Mouse (Mus musculus): ENCODE measurements around the gene Prss8. TPM values are rescaled to one million over a fixed set of nuclear protein-coding genes. Genes with fewer than 3 reads are reported as not detected.

The Prss8 gene
- total RNA-seq, 1 experiment from 2014 or later: not detected

GRCm38 (mm10) chr7:127931351-127932135, 1.6 kb upstream of the Prss8 start:
- 0 out of 2 replicates have a peak, but pooled peaks have one; percentile 4 for ATAC-seq (replicated peaks; ENCODE audit: low read depth, poor library complexity, severe bottlenecking)

GRCm38 (mm10) chr7:127930636-127931035, 732 bp upstream of the Prss8 start:
- ATAC-seq (replicated peaks; ENCODE audit: low read depth, poor library complexity, severe bottlenecking): no peak

GRCm38 (mm10) chr7:127928596-127928995, 1.3 kb downstream of the Prss8 start:
- ATAC-seq (replicated peaks; ENCODE audit: low read depth, poor library complexity, severe bottlenecking): no peak

- no peak for ATAC-seq (replicated peaks; ENCODE audit: low read depth, poor library complexity, severe bottlenecking)
Observed at GRCm38 (mm10) chr7:127927726-127928125, 2.2 kb downstream of the Prss8 start.

- no peak for ATAC-seq (replicated peaks; ENCODE audit: low read depth, poor library complexity, severe bottlenecking)
Observed at GRCm38 (mm10) chr7:127926846-127927245, 3.1 kb downstream of the Prss8 start.

GRCm38 (mm10) chr7:127926066-127926465, 3.8 kb downstream of the Prss8 start:
- ATAC-seq (replicated peaks; ENCODE audit: low read depth, poor library complexity, severe bottlenecking): no peak

- ATAC-seq (replicated peaks; ENCODE audit: low read depth, poor library complexity, severe bottlenecking): no peak
Observed at GRCm38 (mm10) chr7:127925252-127925651, 4.7 kb downstream of the Prss8 start.

GRCm38 (mm10) chr7:127923714-127924113, 6.2 kb downstream of the Prss8 start:
- no peak for ATAC-seq (replicated peaks; ENCODE audit: low read depth, poor library complexity, severe bottlenecking)

- ATAC-seq (replicated peaks; ENCODE audit: low read depth, poor library complexity, severe bottlenecking): peak; percentile 73
Observed at GRCm38 (mm10) chr7:127922451-127923275, 7.2 kb downstream of the Prss8 start.

GRCm38 (mm10) chr7:127921516-127921915, 8.4 kb downstream of the Prss8 start:
- no peak for ATAC-seq (replicated peaks; ENCODE audit: low read depth, poor library complexity, severe bottlenecking)

- peak; percentile 35 for ATAC-seq (replicated peaks; ENCODE audit: low read depth, poor library complexity, severe bottlenecking)
Observed at GRCm38 (mm10) chr7:127919290-127919689, 10.6 kb downstream of the Prss8 start.

- no peak for ATAC-seq (replicated peaks; ENCODE audit: low read depth, poor library complexity, severe bottlenecking)
Observed at GRCm38 (mm10) chr7:127918203-127918602, 11.7 kb downstream of the Prss8 start.

GRCm38 (mm10) chr7:127915293-127915692, 14.6 kb downstream of the Prss8 start:
- no peak for ATAC-seq (replicated peaks; ENCODE audit: low read depth, poor library complexity, severe bottlenecking)

- ATAC-seq (replicated peaks; ENCODE audit: low read depth, poor library complexity, severe bottlenecking): no peak
Observed at GRCm38 (mm10) chr7:127912938-127913337, 17.0 kb downstream of the Prss8 start.

GRCm38 (mm10) chr7:127912190-127912871, 17.6 kb downstream of the Prss8 start, which contains the start of gene Kat8:
TSS of gene Kat8 (plus strand) at chr7:127912516.
- ATAC-seq (replicated peaks; ENCODE audit: low read depth, poor library complexity, severe bottlenecking): peak; percentile 99

GRCm38 (mm10) chr7:127908656-127909055, 21.2 kb downstream of the Prss8 start:
- ATAC-seq (replicated peaks; ENCODE audit: low read depth, poor library complexity, severe bottlenecking): no peak

GRCm38 (mm10) chr7:127907939-127908338, 22.0 kb downstream of the Prss8 start:
- ATAC-seq (replicated peaks; ENCODE audit: low read depth, poor library complexity, severe bottlenecking): no peak

GRCm38 (mm10) chr7:127903971-127904796, 25.7 kb downstream of the Prss8 start, which contains the start of gene Bckdk:
TSS of gene Bckdk (plus strand) at chr7:127904082.
- ATAC-seq (replicated peaks; ENCODE audit: low read depth, poor library complexity, severe bottlenecking): peak; percentile 89

- no peak for ATAC-seq (replicated peaks; ENCODE audit: low read depth, poor library complexity, severe bottlenecking)
Observed at GRCm38 (mm10) chr7:127901772-127902171, 28.1 kb downstream of the Prss8 start.

- ATAC-seq (replicated peaks; ENCODE audit: low read depth, poor library complexity, severe bottlenecking): no peak
Observed at GRCm38 (mm10) chr7:127899997-127900396, 29.9 kb downstream of the Prss8 start.
